Mouse (Mus musculus) ovary, adult 18-20 months (tissue): Measurements from ENCODE around the gene Srsf5.
"Not testable (repeated sequence)": the region's sequence is repeated elsewhere in the genome, so short reads cannot be mapped to it uniquely, and the experiment has no call there.

Source experiments
- DNase-seq: peaks from one replicate; pipeline ENCODE4 v3.0.0; 2022; ENCODE audit warnings: low spot score, mixed read lengths

Gene Srsf5

GRCm38 (mm10) chr12:80948202-80948601 lies 2.9 kb downstream of the Srsf5 start:
- no peak for DNase-seq

- DNase-seq: not testable (repeated sequence)
Observed at GRCm38 (mm10) chr12:80949603-80950002, 4.3 kb downstream of the Srsf5 start.

- no peak for DNase-seq
Observed at GRCm38 (mm10) chr12:80951640-80952219, 6.4 kb downstream of the Srsf5 start.

GRCm38 (mm10) chr12:80952526-80952925 lies 7.2 kb downstream of the Srsf5 start:
- no peak for DNase-seq

GRCm38 (mm10) chr12:80956039-80956438 lies 10.7 kb downstream of the Srsf5 start:
- DNase-seq: no peak

- DNase-seq: no peak
Observed at GRCm38 (mm10) chr12:80957961-80958360, 12.7 kb downstream of the Srsf5 start.

- no peak for DNase-seq
Observed at GRCm38 (mm10) chr12:80962566-80962965, 17.3 kb downstream of the Srsf5 start.

GRCm38 (mm10) chr12:80966059-80966838 lies 20.9 kb downstream of the Srsf5 start:
- DNase-seq: no peak

GRCm38 (mm10) chr12:80967918-80968317 lies 22.6 kb downstream of the Srsf5 start:
- no peak for DNase-seq

GRCm38 (mm10) chr12:80968605-80969004 lies 23.3 kb downstream of the Srsf5 start, which contains the start of gene Slc10a1:
Gene Slc10a1, minus strand, starts transcription at chr12:80968705.
- DNase-seq: no peak

- no peak for DNase-seq
Observed at GRCm38 (mm10) chr12:80970181-80970705, 24.9 kb downstream of the Srsf5 start.

- no peak for DNase-seq
Observed at GRCm38 (mm10) chr12:80971756-80972155, 26.5 kb downstream of the Srsf5 start.

- no peak for DNase-seq
Observed at GRCm38 (mm10) chr12:80975939-80976671, 30.8 kb downstream of the Srsf5 start.

- DNase-seq: no peak
Observed at GRCm38 (mm10) chr12:80982326-80982725, 37.0 kb downstream of the Srsf5 start.

- no peak for DNase-seq
Observed at GRCm38 (mm10) chr12:80983695-80984094, 38.4 kb downstream of the Srsf5 start.

- no peak for DNase-seq
Observed at GRCm38 (mm10) chr12:80986628-80987027, 41.3 kb downstream of the Srsf5 start.

GRCm38 (mm10) chr12:80988286-80988685 lies 43.0 kb downstream of the Srsf5 start:
- no peak for DNase-seq

GRCm38 (mm10) chr12:80990901-80991445 lies 45.7 kb downstream of the Srsf5 start:
- DNase-seq: no peak

GRCm38 (mm10) chr12:80991806-80992205 lies 46.5 kb downstream of the Srsf5 start:
- DNase-seq: no peak

GRCm38 (mm10) chr12:80992540-80993122 lies 47.3 kb downstream of the Srsf5 start:
- no peak for DNase-seq

GRCm38 (mm10) chr12:80993773-80994172 lies 48.5 kb downstream of the Srsf5 start:
- no peak for DNase-seq

- no peak for DNase-seq
Observed at GRCm38 (mm10) chr12:80995326-80995725, 50.0 kb downstream of the Srsf5 start.
